Mouse (Mus musculus) embryonic fibroblast, embryonic 13.5 days (primary cell): ENCODE measurements around the gene Magix.

Experiments used
- CTCF ChIP-seq: IDR thresholded peaks from 2 replicates; pipeline ENCODE4 v1.5.1; 2011; ENCODE audit warnings: mild to moderate bottlenecking, control low read depth, low read length, moderate library complexity, borderline replicate concordance; ENCODE audit not compliant: insufficient read depth
- POLR2A ChIP-seq: IDR thresholded peaks from 2 replicates; pipeline ENCODE4 v1.6.1; 2011; ENCODE audit warnings: low read depth, mild to moderate bottlenecking, control low read depth, low read length, moderate library complexity

DNA sequence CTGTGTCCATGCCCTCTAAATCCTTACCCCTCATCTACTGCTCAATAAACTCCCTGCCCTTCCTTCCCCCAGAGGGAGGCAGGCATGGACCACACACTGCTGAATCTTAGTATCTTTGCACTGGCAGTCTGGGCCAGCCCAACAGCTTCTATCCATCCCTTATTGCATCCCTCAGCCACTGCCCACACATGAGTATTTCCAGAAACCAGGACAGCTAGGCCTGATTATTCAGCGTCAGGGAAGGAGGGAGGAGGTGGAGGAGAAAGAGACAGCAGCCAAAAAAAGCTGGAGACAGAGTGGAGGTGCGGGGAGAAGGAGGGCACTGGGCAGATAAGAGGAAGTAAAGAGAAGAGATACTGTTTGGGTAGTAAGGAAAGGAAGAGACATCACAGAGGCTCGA is 46.0 kb downstream of the Magix start:
- no peak for TF ChIP-seq CTCF
- no peak for TF ChIP-seq POLR2A
